Mouse (Mus musculus) stomach, embryonic 14.5 days (tissue): Measurements from ENCODE around the gene Hipk1. TPM values are rescaled to one million over a fixed set of nuclear protein-coding genes. Genes with fewer than 3 reads are reported as not detected.

Experiments used
- ATAC-seq: fragments of 200-750 bp; cut with Nextera tagmentation; 2 replicates; pipeline ENCODE4 v1.8.0; 2017; ENCODE audit warnings: low read depth, moderate TSS enrichment; ENCODE audit not compliant: insufficient number of reproducible peaks, insufficient read depth, low FRiP score
- H3K27ac ChIP-seq: fragments of 300-500 bp; sonication (generic); 2 replicates; pipeline ENCODE4 v1.5.1; 2014; ENCODE audit warnings: mild to moderate bottlenecking, low read length, moderate library complexity, mixed read lengths
- H3K27me3 ChIP-seq: fragments of 300-500 bp; sonication (generic); 2 replicates; pipeline ENCODE4 v1.6.1; 2014; ENCODE audit warnings: low read length, control low read depth, mixed read lengths; ENCODE audit not compliant: control insufficient read depth, insufficient read depth
- H3K36me3 ChIP-seq: fragments of 300-500 bp; sonication (generic); 2 replicates; pipeline ENCODE4 v1.6.1; 2014; ENCODE audit warnings: mild to moderate bottlenecking, control low read depth, low read length, moderate library complexity, mixed read lengths; ENCODE audit not compliant: control insufficient read depth, insufficient read depth
- H3K4me1 ChIP-seq: fragments of 300-500 bp; sonication (generic); 2 replicates; pipeline ENCODE4 v1.6.1; 2014; ENCODE audit warnings: low read length, control low read depth, mixed read lengths; ENCODE audit not compliant: control insufficient read depth, insufficient read depth
- H3K4me2 ChIP-seq: fragments of 300-500 bp; sonication (generic); replicated peaks from 2 replicates; pipeline ENCODE4 v1.6.1; 2014; ENCODE audit warnings: low read depth, low read length, control low read depth
- H3K4me3 ChIP-seq: fragments of 300-500 bp; sonication (generic); 2 replicates; pipeline ENCODE4 v1.5.1; 2014; ENCODE audit warnings: low read depth, low read length, control low read depth
- H3K9ac ChIP-seq: fragments of 300-500 bp; sonication (generic); replicated peaks from 2 replicates; pipeline ENCODE4 v1.6.1; 2014; ENCODE audit warnings: low read depth, mild to moderate bottlenecking, control low read depth, low read length, moderate library complexity, mixed read lengths
- H3K9me3 ChIP-seq: fragments of 300-500 bp; sonication (generic); 2 replicates; pipeline ENCODE4 v1.6.1; 2016; ENCODE audit warnings: low read depth, low read length, control low read depth; ENCODE audit not compliant: control insufficient read depth
- WGBS: fragments of 180-500 bp; shearing (Covaris S2); extraction: QIAGEN DNeasy Blood & Tissue Kit; methylation state at CpG from one replicate; pipeline ENCODE4 v1.1.7; 2014; 5-methylcytosine and 5-hydroxymethylcytosine counted together
- polyA plus RNA-seq: library from polyadenylated mRNA; unstranded; fragments of >200 nt; fragmentation: Nextera tagmentation; extraction: Ambion mirVana; gene quantifications from 2 replicates; pipeline ENCODE4 v1.2.1, GENCODE M21; 2014

Gene Hipk1
- polyA plus RNA-seq, 1 experiment from 2014 or later: 18.1 TPM

DNA sequence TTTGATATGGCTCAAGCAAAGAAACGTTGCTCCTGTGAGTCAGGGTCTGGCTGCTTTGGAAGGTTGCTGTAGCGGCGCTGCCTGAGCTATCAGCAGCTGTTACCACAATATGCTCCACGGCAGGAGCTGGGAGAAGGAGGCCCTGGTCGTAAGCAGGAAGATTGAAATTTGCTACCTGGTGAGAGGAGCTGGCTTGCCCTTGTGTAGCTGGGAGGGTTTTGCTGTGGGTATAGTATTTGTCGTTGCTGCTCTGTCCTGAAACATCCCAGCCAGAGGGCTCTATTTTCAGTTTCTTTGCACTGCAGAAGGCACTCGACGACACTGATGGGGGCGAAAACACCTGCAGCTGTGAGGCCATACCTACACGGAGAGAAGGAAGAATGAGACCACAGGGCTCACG, 13.4 kb downstream of the Hipk1 start:
- H3K4me3 ChIP-seq: no peak overlapping the region
- no peak overlapping the region for H3K9ac ChIP-seq
- no peak for ATAC-seq
- peaks cover 19% of the 10 kb centered on the region for H3K36me3 ChIP-seq
- H3K4me2 ChIP-seq: no peak overlapping the region
- WGBS: 89% methylated on average over 11 of the region's 11 CpGs
- H3K27me3 ChIP-seq: no peaks in the 10 kb centered on the region
- H3K9me3 ChIP-seq: no peaks in the 10 kb centered on the region
- 0 out of 2 replicates have a peak, but pooled peaks cover 7% of the 10 kb centered on the region for H3K4me1 ChIP-seq
- no peak overlapping the region for H3K27ac ChIP-seq

DNA sequence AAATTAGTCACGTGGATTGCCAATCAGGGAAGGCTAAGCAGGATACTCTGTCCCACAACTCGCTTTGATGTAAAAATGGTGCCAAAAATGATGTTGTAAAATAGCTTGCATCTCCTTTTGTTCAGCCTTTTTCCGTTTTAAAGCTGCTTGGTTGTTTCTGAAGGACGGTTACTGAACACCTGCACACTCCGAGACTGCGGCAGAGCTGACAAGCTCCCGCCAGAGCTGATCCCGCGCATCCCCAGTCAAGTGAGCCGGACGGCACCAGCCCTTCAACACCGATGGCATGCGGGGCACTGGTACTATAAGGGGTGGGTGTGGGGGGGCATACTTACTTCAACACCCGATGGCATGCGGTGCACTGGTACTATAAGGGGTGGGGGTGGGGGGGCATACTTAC, 17.4 kb downstream of the Hipk1 start:
- H3K9ac ChIP-seq: no peak overlapping the region
- no peaks in the 10 kb centered on the region for H3K9me3 ChIP-seq
- no peak for ATAC-seq
- no peak overlapping the region for H3K27ac ChIP-seq
- 89% methylated on average over 15 of the region's 15 CpGs for WGBS
- H3K4me3 ChIP-seq: no peak overlapping the region
- H3K4me2 ChIP-seq: no peak overlapping the region
- H3K27me3 ChIP-seq: no peaks in the 10 kb centered on the region
- no peaks in the 10 kb centered on the region for H3K4me1 ChIP-seq
- H3K36me3 ChIP-seq: peaks cover 22% of the 10 kb centered on the region

GRCm38 (mm10) chr3:103773508-103773907, 17.9 kb downstream of the Hipk1 start:
- WGBS: 82% methylated on average over 3 of the region's 3 CpGs
- Histone ChIP-seq H3K36me3 (peaks cover 26% of the 10 kb centered on the region), H3K27me3 (no peaks in the 10 kb centered on the region), H3K27ac (no peak overlapping the region), H3K4me2 (no peak overlapping the region), H3K4me1 (no peaks in the 10 kb centered on the region), H3K9ac (no peak overlapping the region), H3K9me3 (no peaks in the 10 kb centered on the region), H3K4me3 (no peak overlapping the region)
- ATAC-seq: no peak

DNA sequence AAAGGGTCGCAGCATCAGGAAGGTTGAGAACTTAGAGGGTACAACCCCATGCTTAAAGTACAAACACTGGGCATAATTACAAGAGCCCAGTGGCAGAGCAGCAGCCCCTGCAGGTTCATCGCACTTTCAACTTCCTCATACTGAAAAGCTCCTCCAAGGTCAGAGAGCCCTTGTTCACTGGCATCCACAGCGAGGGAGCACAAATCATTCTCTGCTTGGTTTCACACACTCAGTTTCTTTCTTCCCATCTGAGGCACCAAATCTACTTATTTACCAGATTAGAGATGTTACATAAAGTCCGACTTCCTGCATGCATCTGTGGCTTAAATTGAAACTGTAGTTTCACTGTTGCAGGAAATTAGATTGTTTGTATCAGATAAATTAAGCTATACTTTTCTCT, 18.5 kb downstream of the Hipk1 start:
- no peaks in the 10 kb centered on the region for H3K27me3 ChIP-seq
- H3K27ac ChIP-seq: no peak overlapping the region
- 78% methylated on average over 4 of the region's 4 CpGs for WGBS
- H3K4me1 ChIP-seq: no peaks in the 10 kb centered on the region
- H3K4me2 ChIP-seq: no peak overlapping the region
- H3K9me3 ChIP-seq: no peaks in the 10 kb centered on the region
- H3K4me3 ChIP-seq: no peak overlapping the region
- no peak for ATAC-seq
- no peak overlapping the region for H3K9ac ChIP-seq
- H3K36me3 ChIP-seq: peaks cover 26% of the 10 kb centered on the region

DNA sequence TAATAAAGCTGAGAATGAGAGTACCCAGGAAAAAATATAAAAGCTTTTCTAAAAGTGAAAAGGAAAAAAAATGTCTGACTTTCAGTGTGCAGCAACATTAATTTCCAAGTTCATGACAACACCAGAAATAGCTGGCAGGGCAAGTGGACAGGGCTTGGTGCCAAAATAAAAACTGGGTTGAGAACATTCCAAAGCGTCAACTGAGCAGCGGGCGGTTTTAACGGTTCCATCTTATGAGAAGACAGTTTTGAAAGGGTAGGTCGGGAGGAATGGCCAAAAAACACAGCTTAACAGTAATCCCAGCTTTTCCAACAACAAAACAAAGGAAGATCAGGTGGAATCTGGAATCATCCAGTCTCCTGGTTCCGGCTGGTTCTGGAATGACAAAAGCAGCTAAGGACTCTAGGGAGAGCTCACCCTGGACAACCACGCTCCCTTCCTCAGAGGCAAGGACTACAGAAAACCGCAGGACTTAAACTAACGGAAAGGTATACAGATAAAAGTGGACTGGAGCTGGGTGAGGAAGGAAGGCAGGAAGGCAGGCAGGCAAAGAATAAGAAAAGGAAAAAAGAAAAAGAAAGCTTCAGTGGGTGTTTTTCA, 19.7 kb downstream of the Hipk1 start:
- no peaks in the 10 kb centered on the region for H3K9me3 ChIP-seq
- no peaks in the 10 kb centered on the region for H3K27me3 ChIP-seq
- no peak overlapping the region for H3K4me2 ChIP-seq
- no peak for ATAC-seq
- H3K27ac ChIP-seq: peak overlapping the region; percentile 11; the same call in 1 of the 2 replicates
- WGBS: 52% methylated on average over 9 of the region's 9 CpGs
- no peak overlapping the region for H3K9ac ChIP-seq
- H3K4me3 ChIP-seq: no peak overlapping the region
- peaks cover 17% of the 10 kb centered on the region; the same call in 1 of the 2 replicates for H3K36me3 ChIP-seq
- H3K4me1 ChIP-seq: no peaks in the 10 kb centered on the region

- Histone ChIP-seq H3K27me3 (no peaks in the 10 kb centered on the region), H3K27ac (no peak overlapping the region), H3K4me2 (no peak overlapping the region), H3K9ac (no peak overlapping the region), H3K9me3 (no peaks in the 10 kb centered on the region), H3K36me3 (peaks cover 20% of the 10 kb centered on the region), H3K4me3 (no peak overlapping the region), H3K4me1 (no peaks in the 10 kb centered on the region)
- ATAC-seq: no peak
- WGBS: 83% methylated on average over 3 of the region's 3 CpGs
These were observed 24.6 kb downstream of the Hipk1 start for GRCm38 (mm10) chr3:103766789-103767188.

- Histone ChIP-seq H3K9ac (no peak overlapping the region), H3K4me3 (no peak overlapping the region), H3K4me1 (no peaks in the 10 kb centered on the region), H3K36me3 (peaks cover 52% of the 10 kb centered on the region), H3K27ac (no peak overlapping the region), H3K27me3 (no peaks in the 10 kb centered on the region), H3K4me2 (no peak overlapping the region), H3K9me3 (no peaks in the 10 kb centered on the region)
- WGBS: 84% methylated on average over 5 of the region's 5 CpGs
- ATAC-seq: no peak
These were observed 31.9 kb downstream of the Hipk1 start for GRCm38 (mm10) chr3:103759261-103759970.

DNA sequence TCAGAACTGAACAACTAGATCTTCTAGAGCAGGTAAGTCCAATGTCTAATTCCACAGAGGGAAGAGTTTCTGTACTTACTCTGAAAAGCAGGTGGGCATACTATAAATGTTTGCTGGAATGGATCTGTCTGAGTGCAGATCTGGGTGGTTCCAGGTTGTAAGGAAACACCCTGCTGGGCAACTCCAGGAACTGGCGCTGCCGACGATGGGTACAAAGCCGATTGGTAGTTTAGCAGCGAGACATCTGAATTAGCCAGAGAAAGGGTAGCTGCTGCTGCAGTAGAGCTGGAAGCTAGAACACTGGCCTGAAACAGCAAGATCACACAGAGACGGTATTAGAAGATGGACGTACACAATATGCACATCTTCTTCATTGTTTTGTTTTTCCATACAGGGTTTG, 32.9 kb downstream of the Hipk1 start:
- Histone ChIP-seq H3K4me3 (no peak overlapping the region), H3K4me1 (no peaks in the 10 kb centered on the region), H3K27ac (no peak overlapping the region), H3K4me2 (no peak overlapping the region), H3K27me3 (no peaks in the 10 kb centered on the region), H3K9ac (no peak overlapping the region), H3K36me3 (peaks cover 55% of the 10 kb centered on the region), H3K9me3 (no peaks in the 10 kb centered on the region)
- 90% methylated on average over 7 of the region's 7 CpGs for WGBS
- ATAC-seq: no peak
